Mouse (Mus musculus) erythroblast, adult 5-6 weeks (primary cell): ENCODE measurements around the gene Mrpl2. TPM values are rescaled to one million over a fixed set of nuclear protein-coding genes. Genes with fewer than 3 reads are reported as not detected.

Experiments
- ATAC-seq: replicated peaks from 2 replicates; pipeline ENCODE4 v1.8.0; 2016; ENCODE audit warnings: moderate number of reproducible peaks, mild to moderate bottlenecking, moderate TSS enrichment, inconsistent platforms; ENCODE audit not compliant: poor library complexity, low FRiP score, severe bottlenecking
- total RNA-seq, 2 experiments: library from RNA; stranded (forward) in 1 of 2; stranded (reverse) in 1 of 2; fragments of 150-400 nt in 1 of 2; fragments of 200-764, 138-1000 nt in 1 of 2; gene quantifications; 2 replicates each; pipeline versions ENCODE4 v1.2.3 to v1.2.4; 2015 to 2017; ENCODE audit warnings: low replicate concordance in 2 of 2

Mrpl2 gene
- total RNA-seq, 2 experiments from 2014 or later: 35.5 to 41.6 TPM

DNA sequence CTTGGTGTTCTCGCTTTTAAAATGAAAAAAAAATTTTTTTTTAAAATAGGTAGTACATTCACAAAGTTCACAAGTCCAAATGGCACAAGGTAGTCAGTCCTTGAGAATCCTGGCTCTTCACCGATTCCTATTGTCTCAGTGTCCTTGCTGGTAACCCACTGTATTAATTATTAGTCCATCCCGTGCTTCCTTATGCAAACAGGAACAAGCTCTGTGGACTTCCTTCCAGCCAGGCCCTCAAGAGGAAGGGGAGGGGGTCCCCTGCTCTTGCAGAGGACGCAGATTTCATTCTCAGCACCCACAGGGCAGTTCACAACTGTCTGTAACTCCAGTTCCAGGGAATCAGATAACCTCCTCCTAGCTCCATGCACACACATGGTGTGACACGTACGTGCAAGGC is 10.0 kb downstream of the Mrpl2 start:
- no peak for ATAC-seq

DNA sequence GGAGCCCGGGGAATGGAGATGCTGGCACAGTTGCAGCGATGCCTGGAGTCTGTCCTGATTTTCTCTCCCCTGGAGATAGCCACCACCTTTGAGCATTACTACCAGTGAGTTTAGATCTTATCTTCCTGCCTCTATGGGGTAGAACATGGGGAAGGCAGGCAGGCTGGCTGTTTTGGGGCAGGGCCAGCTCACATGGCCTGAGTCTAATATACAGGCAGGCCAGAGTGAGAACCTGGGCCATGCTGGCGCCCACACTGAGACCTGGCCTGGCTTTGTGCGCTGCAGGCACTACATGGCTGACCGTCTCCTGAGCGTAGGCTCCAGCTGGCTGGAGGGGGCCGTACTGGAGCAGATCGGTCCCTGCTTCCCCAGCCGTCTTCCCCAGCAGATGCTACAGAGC is 15.3 kb downstream of the Mrpl2 start:
- no peak for ATAC-seq

DNA sequence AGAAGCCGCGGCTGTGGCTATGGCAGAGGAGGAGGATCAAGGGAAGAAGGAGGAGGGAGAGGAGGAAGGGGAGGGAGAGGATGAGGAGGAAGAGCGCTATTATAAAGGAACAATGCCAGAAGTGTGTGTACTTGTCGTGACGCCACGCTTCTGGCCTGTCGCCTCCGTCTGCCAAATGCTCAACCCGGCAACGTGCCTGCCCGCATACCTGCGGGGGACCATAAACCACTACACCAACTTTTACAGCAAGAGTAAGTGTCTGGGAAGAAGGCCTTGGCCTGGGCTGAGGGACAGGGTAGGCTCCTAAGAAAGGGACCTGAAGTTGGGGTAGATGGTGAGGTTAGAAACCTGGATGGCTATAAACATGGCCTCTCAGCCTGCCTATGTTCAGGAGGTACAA is 16.0 kb downstream of the Mrpl2 start:
- no peak for ATAC-seq

DNA sequence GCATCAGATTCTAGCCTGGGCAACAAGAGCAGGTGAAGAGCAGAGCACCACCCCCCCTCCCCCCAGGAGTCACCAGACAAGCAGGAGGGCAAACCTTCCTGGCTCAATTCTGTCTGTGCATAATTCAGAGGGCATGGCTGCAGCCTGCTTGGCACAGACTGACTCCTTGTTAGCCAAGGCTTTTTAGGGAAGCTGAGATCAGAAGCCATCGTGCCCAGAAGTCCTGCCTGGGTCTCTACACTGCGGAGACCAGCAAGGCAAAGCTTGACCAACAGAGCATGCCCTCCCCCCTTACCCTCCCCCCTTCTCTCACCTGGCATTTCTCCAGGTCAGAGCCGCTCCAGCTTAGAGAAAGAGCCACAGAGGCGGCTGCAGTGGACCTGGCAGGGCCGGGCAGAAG is 16.7 kb downstream of the Mrpl2 start:
- ATAC-seq: no peak

DNA sequence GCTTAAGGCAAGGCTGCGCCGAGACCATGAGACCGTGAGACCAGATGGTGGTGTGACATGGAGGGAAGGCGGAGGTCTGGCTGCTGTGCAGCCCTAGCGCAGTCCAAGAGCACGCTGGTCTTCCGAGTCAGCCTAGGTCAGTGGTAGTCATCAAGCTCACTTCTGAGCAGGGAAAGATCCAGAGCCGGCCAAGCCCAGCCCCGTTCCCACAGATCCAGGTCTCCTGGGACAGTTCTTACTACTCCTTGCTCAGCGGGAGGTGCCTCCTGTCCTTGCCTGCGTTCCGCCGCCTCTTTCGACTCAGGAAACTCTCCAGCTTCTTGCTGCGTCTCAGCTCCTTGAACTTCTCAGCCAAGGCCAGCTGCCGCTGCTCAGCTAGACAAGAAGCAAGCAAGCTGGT is 21.7 kb downstream of the Mrpl2 start:
- ATAC-seq: no peak

DNA sequence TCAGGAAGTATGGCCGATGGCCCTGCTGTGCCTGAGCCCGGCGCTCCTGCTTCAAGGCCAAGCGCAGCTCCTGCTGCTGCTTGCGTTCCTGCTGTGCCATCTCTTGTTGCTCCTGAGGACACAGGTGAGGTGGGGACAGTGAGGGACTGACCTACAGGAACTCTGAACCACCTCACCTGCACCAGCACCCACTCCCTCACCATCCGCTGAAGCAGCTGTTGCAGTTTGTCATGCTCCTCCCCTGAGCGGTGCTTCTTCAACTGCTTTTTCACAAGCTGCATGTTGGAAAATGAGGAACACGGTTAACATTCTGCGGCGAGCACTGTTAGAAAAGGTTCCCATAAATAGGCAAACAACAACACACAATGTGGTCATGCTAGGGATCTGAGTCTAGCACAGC is 23.9 kb downstream of the Mrpl2 start:
- no peak for ATAC-seq

DNA sequence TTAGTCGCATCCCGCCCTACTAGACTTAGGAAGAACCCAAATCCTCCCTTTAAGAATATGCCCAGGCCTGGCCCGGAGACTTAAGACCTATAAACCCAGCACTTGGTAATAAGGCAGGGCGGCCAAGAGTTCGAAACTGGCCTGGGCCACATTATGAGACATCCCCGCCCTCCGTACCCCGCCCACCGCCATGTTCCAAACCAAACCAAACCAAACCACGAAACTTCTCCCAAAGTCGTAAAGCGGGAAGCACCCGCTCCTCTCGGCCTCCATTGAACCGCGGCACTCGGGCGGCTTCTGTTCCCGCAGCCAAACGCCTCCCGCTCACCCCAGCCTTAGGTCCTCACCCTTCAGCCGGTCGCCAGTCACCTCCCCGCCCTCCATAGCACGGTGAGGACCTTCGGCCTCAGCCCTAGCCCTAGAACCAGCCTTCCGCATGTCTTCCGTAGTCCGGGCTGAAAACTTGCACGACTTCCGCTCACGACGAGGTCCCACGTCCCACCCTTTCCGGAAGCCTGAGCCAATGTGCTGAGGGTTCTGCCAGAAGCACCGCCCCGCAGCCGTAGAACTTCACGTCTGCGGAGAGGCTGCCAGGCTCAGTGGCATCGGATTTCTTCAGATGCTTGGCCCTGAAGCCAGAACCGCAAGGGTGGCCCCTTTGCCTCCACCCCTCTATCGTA is 28.0 kb downstream of the Mrpl2 start, which contains the start of gene Rrp36:
Rrp36 (minus strand) TSS at position 503 of the 680 bp plus-strand sequence.
- ATAC-seq: peak; percentile 98

DNA sequence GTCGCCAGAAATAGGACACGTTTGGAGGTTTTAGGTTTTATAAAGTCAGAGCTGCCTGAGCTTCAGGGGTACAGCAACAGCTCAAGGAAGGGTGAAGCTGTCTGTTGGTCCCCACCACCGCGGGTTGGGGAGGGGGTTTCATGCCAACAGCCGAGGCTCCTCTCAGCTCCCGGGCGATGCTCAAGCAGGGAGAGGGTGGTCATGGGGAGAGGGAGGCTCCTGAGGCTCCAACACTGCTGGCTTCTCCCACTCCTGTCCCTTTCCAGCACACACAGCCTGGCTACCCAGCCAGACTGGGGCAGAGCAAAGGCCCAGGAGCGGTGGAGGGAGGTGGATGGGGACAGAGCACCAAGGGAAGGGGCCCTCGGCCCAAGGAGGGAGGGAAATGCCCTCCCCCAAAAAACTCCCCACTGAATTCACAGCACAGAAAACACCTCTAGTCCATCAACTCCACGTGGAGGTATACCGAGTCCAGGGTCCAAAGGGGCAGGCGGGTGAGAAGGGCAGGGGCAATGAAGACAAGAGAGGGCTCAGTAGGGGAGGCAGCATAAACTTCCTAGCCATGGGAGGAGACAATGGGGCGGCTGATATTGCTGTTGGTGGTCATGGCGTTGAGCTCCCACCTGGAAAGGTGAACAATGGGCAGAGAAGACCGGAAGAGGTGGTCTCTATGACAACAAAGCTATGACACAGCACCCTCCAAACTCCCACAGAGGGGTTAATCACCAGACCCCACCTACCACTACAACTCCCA is 28.7 kb downstream of the Mrpl2 start:
- peak; percentile 25 for ATAC-seq

DNA sequence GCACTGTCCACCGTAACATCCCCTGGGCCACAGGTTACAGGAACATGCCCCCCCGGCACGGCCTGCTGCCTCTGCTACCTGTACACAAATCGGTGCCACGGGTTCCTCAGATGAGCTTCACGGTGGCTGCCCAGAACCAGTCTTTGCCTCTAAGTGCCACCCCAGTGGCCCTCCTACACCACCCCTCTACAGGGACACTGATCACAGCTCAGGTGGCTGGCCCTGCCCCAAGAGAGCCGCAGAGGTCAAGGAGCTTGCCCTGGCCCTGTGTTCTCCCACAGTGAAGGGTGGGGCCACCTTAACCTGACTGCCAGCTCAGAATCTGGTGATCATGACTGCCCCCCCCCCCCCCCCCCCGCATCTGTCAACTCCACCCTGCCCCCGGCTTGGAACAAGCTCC is 32.4 kb downstream of the Mrpl2 start, which contains the start of gene Mea1:
Mea1 (plus strand) TSS at position 378 of the 400 bp plus-strand sequence.
- ATAC-seq: no peak

DNA sequence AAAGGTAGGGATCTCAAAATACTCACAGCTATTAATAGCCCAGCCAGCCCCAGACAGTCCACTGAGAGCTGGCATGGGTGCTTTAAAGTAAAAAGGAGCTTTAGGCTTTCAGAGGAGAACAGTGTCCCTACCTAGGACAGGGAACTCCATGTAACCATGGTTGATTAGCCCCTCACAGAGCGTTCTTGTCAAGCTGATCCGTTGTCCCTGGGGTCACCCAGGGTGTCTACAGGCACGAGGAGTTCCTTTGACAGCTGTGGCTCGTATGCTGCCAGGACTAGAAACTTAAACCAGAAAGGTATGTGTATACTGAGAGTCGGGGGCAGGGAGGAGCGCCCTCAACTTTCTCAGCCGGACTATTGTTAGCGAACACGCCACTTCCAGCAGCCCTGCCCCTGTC is 32.9 kb downstream of the Mrpl2 start:
- no peak for ATAC-seq

DNA sequence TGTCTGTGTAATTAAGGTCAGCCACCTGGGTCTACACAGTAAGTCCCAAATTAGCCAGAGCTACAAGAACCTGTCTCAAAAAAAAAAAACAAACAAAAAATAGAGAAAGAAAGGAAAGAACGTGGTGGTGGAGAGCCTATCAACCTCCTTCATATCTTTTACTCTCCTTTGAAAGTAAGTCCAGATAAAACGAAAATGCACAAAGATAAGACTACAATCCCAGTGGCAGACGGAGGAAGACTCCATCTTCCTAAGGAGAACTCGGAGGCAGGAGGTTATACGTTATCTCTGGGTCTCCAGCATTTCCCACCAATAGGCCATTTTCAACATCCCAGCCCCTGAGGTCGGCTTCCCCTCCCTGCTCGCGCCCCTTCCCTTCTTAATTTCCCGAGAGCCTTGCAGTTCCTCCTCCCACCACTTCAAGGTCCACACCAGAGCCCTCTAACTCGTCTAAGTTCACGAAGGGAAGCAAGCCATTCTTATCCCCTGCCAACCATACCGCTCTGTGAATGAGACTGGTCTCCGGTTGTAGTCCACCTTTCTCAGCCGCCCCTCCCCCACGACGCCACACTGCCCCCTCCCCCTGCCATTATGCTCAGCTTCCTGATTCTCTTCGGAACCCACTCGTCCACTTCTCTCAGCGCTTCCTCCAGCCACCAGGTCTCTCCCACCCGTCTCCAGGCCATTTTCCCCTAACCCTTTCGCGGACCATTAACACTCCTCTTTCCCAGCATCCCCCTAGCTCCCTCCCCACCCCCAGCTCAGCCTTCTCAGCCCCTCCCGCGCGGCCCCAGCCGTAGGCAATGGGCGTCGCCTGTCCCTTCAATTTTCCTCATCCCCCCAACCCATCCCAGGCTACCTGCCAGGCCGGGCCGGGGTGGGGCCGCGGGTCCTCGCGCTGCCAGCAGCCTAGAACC is 34.1 kb downstream of the Mrpl2 start:
- ATAC-seq: 0 out of 2 replicates have a peak, but pooled peaks have one; percentile 5

DNA sequence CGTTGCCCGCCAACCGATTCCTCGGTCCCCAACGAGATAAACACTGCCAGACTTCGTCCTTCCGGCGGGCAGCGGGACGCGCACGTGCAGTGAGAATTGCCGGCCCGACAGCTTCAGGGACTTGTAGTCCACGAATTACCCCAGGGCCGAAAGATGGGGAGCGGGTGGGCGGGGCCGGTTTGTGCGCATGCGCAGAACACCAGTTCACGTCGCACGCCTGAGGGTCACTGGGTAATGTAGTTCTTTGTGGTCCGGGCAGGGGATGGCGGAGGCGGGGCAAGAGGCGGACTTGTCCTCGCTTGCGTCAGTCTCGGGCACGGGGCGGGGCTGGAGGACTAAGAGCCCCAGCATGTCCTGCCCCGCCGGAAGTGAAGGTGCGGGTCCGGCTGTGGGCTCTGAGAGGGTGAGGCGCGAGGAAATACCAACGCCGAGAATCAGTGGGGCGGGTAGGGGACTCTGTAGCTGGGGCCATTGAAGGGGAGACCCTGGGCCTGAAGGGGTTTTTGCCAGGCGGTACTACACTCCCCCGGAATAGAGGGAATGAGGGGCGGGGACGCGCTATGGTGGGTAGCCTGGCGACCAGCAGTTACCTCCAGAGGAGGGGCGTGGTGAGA is 34.8 kb downstream of the Mrpl2 start, which contains the start of gene Klhdc3:
Klhdc3 (minus strand) TSS at position 155 of the 614 bp plus-strand sequence.
- peak; percentile 95 for ATAC-seq

DNA sequence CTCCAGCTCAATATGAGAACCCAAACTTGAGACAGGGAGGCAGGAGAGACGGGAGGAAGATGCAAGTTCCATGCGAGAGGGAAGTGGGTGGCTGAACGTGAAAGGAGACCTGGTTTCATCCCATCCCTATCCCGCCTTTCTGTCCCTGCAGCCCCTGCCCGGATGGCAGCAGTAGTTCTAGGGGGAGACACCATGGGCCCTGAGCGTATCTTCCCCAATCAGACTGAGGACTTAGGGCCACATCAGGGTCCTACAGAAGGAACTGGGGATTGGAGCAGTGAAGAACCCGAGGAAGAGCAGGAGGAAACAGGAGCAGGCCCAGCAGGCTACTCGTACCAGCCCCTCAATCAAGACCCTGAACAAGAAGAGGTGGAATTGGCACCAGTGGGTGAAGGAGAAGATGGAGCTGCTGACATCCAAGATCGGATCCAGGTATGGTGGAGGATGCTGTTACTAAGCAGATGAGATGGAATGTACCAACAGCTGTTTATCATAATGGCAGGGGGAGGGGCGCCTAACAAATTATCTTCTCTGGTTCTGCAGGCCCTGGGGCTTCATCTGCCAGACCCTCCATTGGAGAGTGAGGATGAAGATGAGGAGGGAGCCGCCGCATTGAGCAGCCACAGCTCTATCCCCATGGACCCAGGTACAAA is 35.6 kb downstream of the Mrpl2 start:
- no peak for ATAC-seq

DNA sequence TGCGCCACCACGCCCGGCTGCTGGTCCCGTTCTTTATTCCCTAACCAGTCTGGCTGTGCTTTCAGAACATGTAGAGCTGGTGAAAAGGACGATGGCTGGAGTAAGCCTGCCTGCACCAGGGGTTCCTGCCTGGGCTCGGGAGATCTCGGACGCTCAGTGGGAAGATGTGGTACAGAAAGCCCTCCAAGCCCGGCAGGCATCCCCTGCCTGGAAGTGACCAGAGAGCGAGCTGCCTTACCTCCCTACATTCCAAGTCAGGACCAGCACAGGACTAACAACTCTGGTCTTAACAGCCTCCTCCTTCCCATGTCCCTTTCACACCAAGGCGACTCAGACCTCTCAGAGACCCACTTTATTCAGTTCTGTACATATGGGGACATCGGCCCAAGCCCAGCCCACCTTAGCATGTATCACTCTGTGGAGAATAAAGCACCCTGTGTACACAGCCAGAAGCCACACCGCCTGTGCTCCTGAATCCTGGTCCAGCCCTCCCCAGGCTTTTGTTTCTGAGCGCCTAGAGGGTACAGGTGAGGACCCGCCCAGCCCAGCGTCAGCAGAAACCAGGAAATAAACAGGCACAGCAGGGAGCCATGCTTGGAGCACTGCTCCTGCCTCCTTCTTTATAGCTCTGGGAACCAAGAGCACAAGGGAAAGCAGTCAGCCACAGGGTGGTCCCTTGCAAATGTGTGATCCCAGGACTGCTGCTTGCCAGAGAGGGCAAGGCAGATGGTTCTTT is 36.8 kb downstream of the Mrpl2 start:
- no peak for ATAC-seq

DNA sequence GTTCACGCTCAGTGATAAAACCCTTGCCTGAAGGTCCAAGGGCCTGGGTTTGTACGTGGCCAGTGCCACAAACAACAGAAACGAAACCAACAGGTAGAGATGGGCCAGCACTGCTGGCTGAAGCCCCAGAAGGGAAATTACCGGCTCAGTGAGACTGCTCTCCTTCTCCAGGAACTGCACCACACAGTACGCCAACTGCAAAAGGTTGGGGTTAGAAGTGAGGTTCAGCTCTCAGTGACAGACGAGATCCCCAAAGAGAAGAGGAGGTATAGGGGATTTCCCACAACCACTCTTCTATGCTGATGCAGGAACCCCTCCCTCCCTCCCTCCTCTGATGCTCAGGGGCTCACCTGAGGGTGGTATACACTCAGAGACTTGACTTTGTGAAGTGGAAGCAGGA is 39.9 kb downstream of the Mrpl2 start:
- no peak for ATAC-seq

DNA sequence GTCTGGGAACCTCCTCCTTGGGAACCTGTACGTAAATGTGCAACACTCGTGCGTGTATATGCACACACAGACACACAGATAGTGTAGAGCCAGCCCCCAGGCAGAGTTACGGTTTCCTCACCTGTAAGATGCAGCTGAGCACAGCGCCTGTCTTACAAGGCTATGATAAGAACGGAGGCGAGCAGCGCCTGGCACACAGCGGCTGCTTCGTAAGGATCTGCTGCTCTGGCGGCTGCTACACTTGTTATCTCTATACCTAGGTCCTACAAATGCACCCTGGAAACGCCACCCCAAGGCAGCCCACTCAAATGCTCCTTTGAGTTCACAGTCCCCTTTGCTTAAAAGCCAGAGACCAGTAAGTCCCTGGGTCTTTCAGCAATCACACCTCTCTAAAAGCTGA is 44.6 kb downstream of the Mrpl2 start:
- ATAC-seq: peak; percentile 68

DNA sequence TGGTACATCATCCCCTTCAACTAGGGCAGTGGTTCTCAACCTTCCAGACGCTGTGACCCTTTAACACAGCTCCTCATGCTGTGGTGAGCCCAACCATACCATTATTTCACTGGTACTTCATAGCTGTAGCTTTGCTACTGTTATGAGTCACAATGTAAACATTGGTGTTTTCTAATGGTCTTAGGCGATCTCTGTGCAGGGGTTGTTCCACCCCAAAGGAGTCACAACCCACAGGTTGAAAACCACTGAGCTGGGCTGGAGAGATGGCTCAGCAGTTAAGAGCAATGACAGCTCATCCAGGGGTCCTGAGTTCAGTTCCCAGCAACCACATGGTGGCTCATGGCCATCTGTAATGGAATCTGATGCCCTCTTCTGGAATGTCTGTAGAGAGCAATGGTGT is 45.4 kb downstream of the Mrpl2 start:
- ATAC-seq: no peak

DNA sequence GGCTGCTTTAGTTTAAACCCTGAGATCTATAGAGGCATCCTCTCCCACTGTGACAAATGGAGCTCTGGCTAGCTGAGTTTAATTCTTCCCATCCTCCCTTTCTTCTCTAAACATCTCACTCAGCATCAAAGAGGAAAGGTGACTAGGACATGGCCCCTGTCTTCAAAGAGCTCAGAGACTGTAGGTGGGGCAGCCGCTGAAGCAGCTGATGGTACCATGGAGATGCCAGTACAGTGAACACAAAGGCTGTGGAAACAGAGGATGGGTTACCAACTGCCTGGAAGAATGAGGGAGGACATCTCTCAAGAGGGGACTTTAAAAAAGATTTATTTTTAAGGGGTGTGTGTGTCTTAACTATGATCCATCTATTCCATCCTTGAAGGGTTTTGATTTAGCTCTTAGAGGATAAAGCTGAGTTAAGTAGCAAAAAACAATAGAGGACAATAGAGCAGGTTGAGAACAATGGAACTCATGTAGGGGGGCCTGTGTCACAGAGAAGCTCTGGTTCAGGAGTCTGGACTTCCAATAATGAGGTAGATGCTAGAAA is 48.6 kb downstream of the Mrpl2 start:
- no peak for ATAC-seq
